Mouse (Mus musculus): ENCODE measurements around the gene Slc22a17. TPM values are rescaled to one million over a fixed set of nuclear protein-coding genes. Genes with fewer than 3 reads are reported as not detected.

Gene Slc22a17
- polyA plus RNA-seq, 1 experiment: 0.27 TPM

DNA sequence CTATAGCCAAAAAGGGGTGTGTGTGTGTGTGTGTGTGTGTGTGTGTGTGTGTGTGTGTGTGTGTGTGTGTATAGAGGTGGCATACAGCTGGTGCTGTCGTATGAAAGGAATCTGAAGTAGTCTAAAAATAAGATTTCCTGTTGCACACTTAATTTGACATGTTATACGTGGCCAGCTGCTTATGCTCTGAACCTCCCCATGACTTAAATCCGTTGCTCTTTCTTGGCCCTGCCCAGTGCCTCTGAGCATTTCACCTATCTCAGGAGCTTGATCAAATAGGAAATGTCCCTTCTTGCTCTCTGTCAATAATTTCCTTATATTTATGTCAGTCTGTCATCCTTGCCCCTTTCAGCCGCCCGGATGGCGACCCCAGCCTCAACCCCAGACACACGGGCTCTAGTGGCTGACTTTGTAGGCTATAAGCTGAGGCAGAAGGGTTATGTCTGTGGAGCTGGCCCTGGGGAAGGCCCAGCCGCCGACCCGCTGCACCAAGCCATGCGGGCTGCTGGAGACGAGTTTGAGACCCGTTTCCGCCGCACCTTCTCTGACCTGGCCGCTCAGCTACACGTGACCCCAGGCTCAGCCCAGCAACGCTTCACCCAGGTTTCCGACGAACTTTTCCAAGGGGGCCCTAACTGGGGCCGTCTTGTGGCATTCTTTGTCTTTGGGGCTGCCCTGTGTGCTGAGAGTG, 28.8 kb downstream of the Slc22a17 start:
- Histone ChIP-seq H3K4me3 (ENCODE audit: insufficient read depth, poor library complexity, severe bottlenecking) (peak overlapping the region; percentile 78), H3K36me3 (ENCODE audit: control insufficient read depth, insufficient read depth) (peaks cover 13% of the 10 kb centered on the region), H3K79me2 (ENCODE audit: control insufficient read depth, insufficient read depth) (peaks cover 36% of the 10 kb centered on the region), H3ac (ENCODE audit: control insufficient read depth, insufficient read length, low read depth) (peak overlapping the region; percentile 82), H3K27me3 (ENCODE audit: control insufficient read depth, insufficient read depth, insufficient read length) (no peaks in the 10 kb centered on the region), H3K79me3 (ENCODE audit: low read depth) (peaks cover 16% of the 10 kb centered on the region)
- TF ChIP-seq USF1 (IDR thresholded peaks at IDR 0.05; ENCODE audit: low read depth): no peak
- no peak for TF ChIP-seq MYOD1 (IDR thresholded peaks at IDR 0.05; ENCODE audit: control insufficient read depth, insufficient read length, low read depth)
- TF ChIP-seq MAX (IDR thresholded peaks at IDR 0.05): no peak
- no peak for TF ChIP-seq CTCF (IDR thresholded peaks at IDR 0.05; ENCODE audit: control insufficient read depth, insufficient read depth, insufficient read length)
- no peak for TF ChIP-seq CEBPB (IDR thresholded peaks at IDR 0.05; ENCODE audit: low read depth)
- TF ChIP-seq FOSL1 (IDR thresholded peaks at IDR 0.05; ENCODE audit: insufficient read depth, low read length, poor library complexity, severe bottlenecking): no peak
- TF ChIP-seq MYOG (IDR thresholded peaks at IDR 0.05; ENCODE audit: control insufficient read depth, extremely low read depth, insufficient read length): no peak

- peaks cover 13% of the 10 kb centered on the region for H3K36me3 ChIP-seq (ENCODE audit: control insufficient read depth, insufficient read depth)
- TF ChIP-seq MAX (IDR thresholded peaks at IDR 0.05): no peak
- no peak for TF ChIP-seq CEBPB (IDR thresholded peaks at IDR 0.05; ENCODE audit: low read depth)
- TF ChIP-seq CTCF (IDR thresholded peaks at IDR 0.05; ENCODE audit: control insufficient read depth, insufficient read depth, insufficient read length): no peak
- TF ChIP-seq USF1 (IDR thresholded peaks at IDR 0.05; ENCODE audit: low read depth): no peak
- TF ChIP-seq FOSL1 (IDR thresholded peaks at IDR 0.05; ENCODE audit: insufficient read depth, low read length, poor library complexity, severe bottlenecking): no peak
- TF ChIP-seq MYOD1 (IDR thresholded peaks at IDR 0.05; ENCODE audit: control insufficient read depth, insufficient read length, low read depth): no peak
- no peak for TF ChIP-seq MYOG (IDR thresholded peaks at IDR 0.05; ENCODE audit: control insufficient read depth, extremely low read depth, insufficient read length)
These were observed 29.5 kb downstream of the Slc22a17 start, which contains the start of the genes Bcl2l2 and Gm20521 for GRCm38 (mm10) chr14:54883154-54884021. Gene Bcl2l2 (plus strand): TSS chr14:54883377. Gene Gm20521 (plus strand): TSS chr14:54883441.

DNA sequence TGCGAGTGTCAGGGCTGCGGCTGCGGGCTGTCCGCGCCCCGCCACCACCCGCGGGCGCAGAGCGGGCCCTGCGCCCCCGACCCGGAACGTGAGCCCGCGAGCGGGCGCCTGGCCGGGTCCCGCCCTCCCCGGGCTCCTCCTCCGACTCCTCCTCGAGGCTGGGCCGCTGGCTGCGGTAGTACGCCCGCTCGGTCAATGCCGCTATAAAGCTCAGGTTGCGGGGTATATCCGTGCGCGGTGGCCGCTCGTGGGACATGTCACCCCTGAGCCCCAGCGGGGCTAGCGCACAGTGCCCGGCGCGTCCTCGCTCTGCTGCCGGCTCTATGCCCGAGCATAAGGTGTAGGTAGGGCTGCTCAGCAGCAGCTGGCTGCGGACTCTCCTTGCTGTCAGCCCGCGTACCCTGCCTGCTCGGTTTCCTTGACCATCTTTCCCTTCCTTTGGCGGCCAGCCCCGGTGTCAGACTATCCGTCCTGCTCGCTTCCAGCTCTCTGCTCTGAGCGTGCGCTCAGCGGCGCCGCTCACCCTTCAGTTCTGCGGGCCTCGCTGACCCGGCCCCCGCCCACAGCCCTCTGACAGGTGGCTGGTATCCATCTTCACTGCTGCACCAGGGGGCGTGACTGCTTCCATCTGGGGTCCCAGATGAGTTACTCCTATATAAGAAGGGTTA, 35.8 kb downstream of the Slc22a17 start, which contains the start of gene Ppp1r3e:
Ppp1r3e (minus strand) TSS at position 503 of the 668 bp plus-strand sequence.
- Histone ChIP-seq H3K79me2 (ENCODE audit: control insufficient read depth, insufficient read depth) (no peaks in the 10 kb centered on the region), H3ac (ENCODE audit: control insufficient read depth, insufficient read length, low read depth) (peak within 1 kb of the TSS; percentile 81), H3K4me3 (ENCODE audit: insufficient read depth, poor library complexity, severe bottlenecking) (peak within 1 kb of the TSS; percentile 48), H3K27me3 (ENCODE audit: control insufficient read depth, insufficient read depth, insufficient read length) (no peaks in the 10 kb centered on the region), H3K36me3 (ENCODE audit: control insufficient read depth, insufficient read depth) (no peaks in the 10 kb centered on the region), H3K79me3 (ENCODE audit: low read depth) (no peaks in the 10 kb centered on the region)
- TF ChIP-seq MAX (IDR thresholded peaks at IDR 0.05) (no peak), CEBPB (IDR thresholded peaks at IDR 0.05; ENCODE audit: low read depth) (no peak), MYOG (IDR thresholded peaks at IDR 0.05; ENCODE audit: control insufficient read depth, extremely low read depth, insufficient read length) (no peak), MYOD1 (IDR thresholded peaks at IDR 0.05; ENCODE audit: control insufficient read depth, insufficient read length, low read depth) (no peak), FOSL1 (IDR thresholded peaks at IDR 0.05; ENCODE audit: insufficient read depth, low read length, poor library complexity, severe bottlenecking) (no peak), CTCF (IDR thresholded peaks at IDR 0.05; ENCODE audit: control insufficient read depth, insufficient read depth, insufficient read length) (no peak), USF1 (IDR thresholded peaks at IDR 0.05; ENCODE audit: low read depth) (no peak)

More at GRCm38 (mm10) chr14:54883154-54884021, 29.5 kb downstream of the Slc22a17 start, which contains the start of the genes Bcl2l2 and Gm20521:
- Histone ChIP-seq H3K27me3 (ENCODE audit: control insufficient read depth, insufficient read depth, insufficient read length) (no peaks in the 10 kb centered on the region), H3K79me2 (ENCODE audit: control insufficient read depth, insufficient read depth) (peaks cover 36% of the 10 kb centered on the region), H3K4me3 (ENCODE audit: insufficient read depth, poor library complexity, severe bottlenecking) (peak within 1 kb of the TSS; percentile 78), H3ac (ENCODE audit: control insufficient read depth, insufficient read length, low read depth) (peak within 1 kb of the TSS; percentile 82), H3K79me3 (ENCODE audit: low read depth) (peaks cover 16% of the 10 kb centered on the region)

GRCm38 (mm10) chr14:54876539-54877047, 36.3 kb downstream of the Slc22a17 start:
- Histone ChIP-seq H3K27me3 (ENCODE audit: control insufficient read depth, insufficient read depth, insufficient read length) (no peaks in the 10 kb centered on the region), H3K79me3 (ENCODE audit: low read depth) (no peaks in the 10 kb centered on the region), H3K79me2 (ENCODE audit: control insufficient read depth, insufficient read depth) (no peaks in the 10 kb centered on the region), H3K4me3 (ENCODE audit: insufficient read depth, poor library complexity, severe bottlenecking) (peak overlapping the region; percentile 48), H3K36me3 (ENCODE audit: control insufficient read depth, insufficient read depth) (no peaks in the 10 kb centered on the region), H3ac (ENCODE audit: control insufficient read depth, insufficient read length, low read depth) (peak overlapping the region; percentile 81)
- no peak for TF ChIP-seq CTCF (IDR thresholded peaks at IDR 0.05; ENCODE audit: control insufficient read depth, insufficient read depth, insufficient read length)
- TF ChIP-seq MYOG (IDR thresholded peaks at IDR 0.05; ENCODE audit: control insufficient read depth, extremely low read depth, insufficient read length): no peak
- peak; percentile 62 for TF ChIP-seq MAX (IDR thresholded peaks at IDR 0.05)
- no peak for TF ChIP-seq FOSL1 (IDR thresholded peaks at IDR 0.05; ENCODE audit: insufficient read depth, low read length, poor library complexity, severe bottlenecking)
- no peak for TF ChIP-seq USF1 (IDR thresholded peaks at IDR 0.05; ENCODE audit: low read depth)
